Mouse (Mus musculus): ENCODE measurements at regions not wholly inside any gene's neighbourhood (a gene's known extent, or its start where the extent isn't known, plus 50 kb on each side); places are given as distances from the start of the nearest gene placed in this dataset.
A peak's percentile ranks its signal among the peaks of the same experiment; 100 is the strongest.

GRCm38 (mm10) chr12:98337644-98338043 lies 69.2 kb downstream of the Gpr65 start:
- WGBS: 81% methylated on average over 3 of the region's 3 CpGs
- H3K27ac ChIP-seq (replicated peaks; ENCODE audit: low read depth, low read length): no peak overlapping the region
- no peak overlapping the region for H3K9ac ChIP-seq (replicated peaks; ENCODE audit: low read length)
- DNase-seq (no peak), ATAC-seq (ENCODE audit: low FRiP score, low TSS enrichment) (no peak)
- H3K4me1 ChIP-seq (ENCODE audit: control insufficient read depth, insufficient read depth, low read length): no peaks in the 10 kb centered on the region
- H3K27me3 ChIP-seq (ENCODE audit: control insufficient read depth, insufficient read depth, low read length): no peaks in the 10 kb centered on the region
- no peaks in the 10 kb centered on the region for H3K36me3 ChIP-seq (ENCODE audit: control insufficient read depth, insufficient read depth, low read length)
- H3K9me3 ChIP-seq (ENCODE audit: control insufficient read depth, low read length): no peaks in the 10 kb centered on the region
- H3K4me3 ChIP-seq (replicated peaks; ENCODE audit: low read depth, low read length): no peak overlapping the region
- no peak overlapping the region for H3K4me2 ChIP-seq (ENCODE audit: low read length)

- H3K9ac ChIP-seq (replicated peaks; ENCODE audit: low read length): no peak overlapping the region
- WGBS: 81% methylated on average over 9 of the region's 9 CpGs
- H3K4me2 ChIP-seq (ENCODE audit: low read length): no peak overlapping the region
- H3K27me3 ChIP-seq (ENCODE audit: control insufficient read depth, insufficient read depth, low read length): no peaks in the 10 kb centered on the region
- no peak overlapping the region for H3K27ac ChIP-seq (replicated peaks; ENCODE audit: low read depth, low read length)
- ATAC-seq (ENCODE audit: low FRiP score, low TSS enrichment) (no peak), DNase-seq (no peak)
- H3K4me3 ChIP-seq (replicated peaks; ENCODE audit: low read depth, low read length): no peak overlapping the region
- no peaks in the 10 kb centered on the region for H3K36me3 ChIP-seq (ENCODE audit: control insufficient read depth, insufficient read depth, low read length)
- H3K9me3 ChIP-seq (ENCODE audit: control insufficient read depth, low read length): no peaks in the 10 kb centered on the region
- H3K4me1 ChIP-seq (ENCODE audit: control insufficient read depth, insufficient read depth, low read length): no peaks in the 10 kb centered on the region
Measured at GRCm38 (mm10) chr12:98339536-98339935, 71.1 kb downstream of the Gpr65 start.

GRCm38 (mm10) chr12:98342158-98342557 lies 73.7 kb downstream of the Gpr65 start:
- H3K9me3 ChIP-seq (ENCODE audit: control insufficient read depth, low read length): no peaks in the 10 kb centered on the region
- ATAC-seq (ENCODE audit: low FRiP score, low TSS enrichment) (no peak), DNase-seq (no peak)
- H3K9ac ChIP-seq (replicated peaks; ENCODE audit: low read length): no peak overlapping the region
- no peaks in the 10 kb centered on the region for H3K27me3 ChIP-seq (ENCODE audit: control insufficient read depth, insufficient read depth, low read length)
- no peak overlapping the region for H3K27ac ChIP-seq (replicated peaks; ENCODE audit: low read depth, low read length)
- H3K4me2 ChIP-seq (ENCODE audit: low read length): no peak overlapping the region
- no peaks in the 10 kb centered on the region for H3K4me1 ChIP-seq (ENCODE audit: control insufficient read depth, insufficient read depth, low read length)
- no peak overlapping the region for H3K4me3 ChIP-seq (replicated peaks; ENCODE audit: low read depth, low read length)
- no peaks in the 10 kb centered on the region for H3K36me3 ChIP-seq (ENCODE audit: control insufficient read depth, insufficient read depth, low read length)
- 96% methylated on average over 2 of the region's 2 CpGs for WGBS

GRCm38 (mm10) chr12:98343653-98344052 lies 75.2 kb downstream of the Gpr65 start:
- no peak for DNase-seq
- no peak overlapping the region for H3K4me2 ChIP-seq (ENCODE audit: low read length)
- H3K4me3 ChIP-seq (replicated peaks; ENCODE audit: low read depth, low read length): no peak overlapping the region
- H3K9me3 ChIP-seq (ENCODE audit: control insufficient read depth, low read length): no peaks in the 10 kb centered on the region
- no peaks in the 10 kb centered on the region for H3K36me3 ChIP-seq (ENCODE audit: control insufficient read depth, insufficient read depth, low read length)
- no peak for ATAC-seq (ENCODE audit: low FRiP score, low TSS enrichment)
- no peaks in the 10 kb centered on the region for H3K27me3 ChIP-seq (ENCODE audit: control insufficient read depth, insufficient read depth, low read length)
- H3K27ac ChIP-seq (replicated peaks; ENCODE audit: low read depth, low read length): no peak overlapping the region
- WGBS: 87% methylated on average over 7 of the region's 7 CpGs
- H3K9ac ChIP-seq (replicated peaks; ENCODE audit: low read length): no peak overlapping the region
- no peaks in the 10 kb centered on the region for H3K4me1 ChIP-seq (ENCODE audit: control insufficient read depth, insufficient read depth, low read length)

GRCm38 (mm10) chr12:98347056-98347455 lies 78.6 kb downstream of the Gpr65 start:
- H3K9ac ChIP-seq (replicated peaks; ENCODE audit: low read length): no peak overlapping the region
- H3K27ac ChIP-seq (replicated peaks; ENCODE audit: low read depth, low read length): no peak overlapping the region
- H3K36me3 ChIP-seq (ENCODE audit: control insufficient read depth, insufficient read depth, low read length): no peaks in the 10 kb centered on the region
- WGBS: 88% methylated on average over 6 of the region's 6 CpGs
- no peak overlapping the region for H3K4me3 ChIP-seq (replicated peaks; ENCODE audit: low read depth, low read length)
- no peak overlapping the region for H3K4me2 ChIP-seq (ENCODE audit: low read length)
- H3K9me3 ChIP-seq (ENCODE audit: control insufficient read depth, low read length): no peaks in the 10 kb centered on the region
- DNase-seq (no peak), ATAC-seq (ENCODE audit: low FRiP score, low TSS enrichment) (no peak)
- H3K27me3 ChIP-seq (ENCODE audit: control insufficient read depth, insufficient read depth, low read length): no peaks in the 10 kb centered on the region
- no peaks in the 10 kb centered on the region for H3K4me1 ChIP-seq (ENCODE audit: control insufficient read depth, insufficient read depth, low read length)

- no peaks in the 10 kb centered on the region for H3K4me1 ChIP-seq (ENCODE audit: control insufficient read depth, insufficient read depth, low read length)
- DNase-seq (peak; percentile 62), ATAC-seq (ENCODE audit: low FRiP score, low TSS enrichment) (no peak)
- H3K27me3 ChIP-seq (ENCODE audit: control insufficient read depth, insufficient read depth, low read length): no peaks in the 10 kb centered on the region
- H3K36me3 ChIP-seq (ENCODE audit: control insufficient read depth, insufficient read depth, low read length): no peaks in the 10 kb centered on the region
- no peak overlapping the region for H3K27ac ChIP-seq (replicated peaks; ENCODE audit: low read depth, low read length)
- WGBS: 82% methylated on average over 13 of the region's 13 CpGs
- H3K4me2 ChIP-seq (ENCODE audit: low read length): no peak overlapping the region
- no peaks in the 10 kb centered on the region for H3K9me3 ChIP-seq (ENCODE audit: control insufficient read depth, low read length)
- H3K9ac ChIP-seq (replicated peaks; ENCODE audit: low read length): no peak overlapping the region
- H3K4me3 ChIP-seq (replicated peaks; ENCODE audit: low read depth, low read length): no peak overlapping the region
Measured at GRCm38 (mm10) chr12:98347550-98348318, 79.3 kb downstream of the Gpr65 start.

GRCm38 (mm10) chr12:98349864-98350643 lies 81.6 kb downstream of the Gpr65 start:
- Histone ChIP-seq H3K9ac (replicated peaks; ENCODE audit: low read length) (no peak overlapping the region), H3K4me2 (ENCODE audit: low read length) (no peak overlapping the region), H3K36me3 (ENCODE audit: control insufficient read depth, insufficient read depth, low read length) (no peaks in the 10 kb centered on the region), H3K4me3 (replicated peaks; ENCODE audit: low read depth, low read length) (no peak overlapping the region), H3K27me3 (ENCODE audit: control insufficient read depth, insufficient read depth, low read length) (no peaks in the 10 kb centered on the region), H3K27ac (replicated peaks; ENCODE audit: low read depth, low read length) (no peak overlapping the region), H3K9me3 (ENCODE audit: control insufficient read depth, low read length) (no peaks in the 10 kb centered on the region), H3K4me1 (ENCODE audit: control insufficient read depth, insufficient read depth, low read length) (no peaks in the 10 kb centered on the region)
- no peak for DNase-seq
- no peak; the same call in 1 of the 2 replicates for ATAC-seq (ENCODE audit: low FRiP score, low TSS enrichment)
- 94% methylated on average over 7 of the region's 7 CpGs for WGBS

- no peak for DNase-seq
- Histone ChIP-seq H3K9me3 (ENCODE audit: control insufficient read depth, low read length) (no peaks in the 10 kb centered on the region), H3K27ac (replicated peaks; ENCODE audit: low read depth, low read length) (no peak overlapping the region), H3K4me3 (replicated peaks; ENCODE audit: low read depth, low read length) (no peak overlapping the region), H3K4me2 (ENCODE audit: low read length) (no peak overlapping the region), H3K4me1 (ENCODE audit: control insufficient read depth, insufficient read depth, low read length) (no peaks in the 10 kb centered on the region), H3K9ac (replicated peaks; ENCODE audit: low read length) (no peak overlapping the region), H3K27me3 (ENCODE audit: control insufficient read depth, insufficient read depth, low read length) (no peaks in the 10 kb centered on the region), H3K36me3 (ENCODE audit: control insufficient read depth, insufficient read depth, low read length) (no peaks in the 10 kb centered on the region)
- no peak for ATAC-seq (ENCODE audit: low FRiP score, low TSS enrichment)
- WGBS: 92% methylated on average over 2 of the region's 2 CpGs
Measured at GRCm38 (mm10) chr12:98352401-98352800, 84.0 kb downstream of the Gpr65 start.

GRCm38 (mm10) chr12:98354545-98354944 lies 86.1 kb downstream of the Gpr65 start:
- no peak overlapping the region for H3K9ac ChIP-seq (replicated peaks; ENCODE audit: low read length)
- no peaks in the 10 kb centered on the region for H3K36me3 ChIP-seq (ENCODE audit: control insufficient read depth, insufficient read depth, low read length)
- no peak overlapping the region for H3K4me2 ChIP-seq (ENCODE audit: low read length)
- DNase-seq (no peak), ATAC-seq (ENCODE audit: low FRiP score, low TSS enrichment) (no peak)
- no peaks in the 10 kb centered on the region for H3K27me3 ChIP-seq (ENCODE audit: control insufficient read depth, insufficient read depth, low read length)
- 74% methylated on average over 1 of the region's 1 CpGs for WGBS
- H3K27ac ChIP-seq (replicated peaks; ENCODE audit: low read depth, low read length): no peak overlapping the region
- no peaks in the 10 kb centered on the region for H3K4me1 ChIP-seq (ENCODE audit: control insufficient read depth, insufficient read depth, low read length)
- no peaks in the 10 kb centered on the region for H3K9me3 ChIP-seq (ENCODE audit: control insufficient read depth, low read length)
- H3K4me3 ChIP-seq (replicated peaks; ENCODE audit: low read depth, low read length): no peak overlapping the region

Measured in midbrain, embryonic 14.5 days (tissue).